Mouse (Mus musculus) stomach, postnatal 0 days (tissue): ENCODE data around the gene Tnik. TPM values are rescaled to one million over a fixed set of nuclear protein-coding genes. Genes with fewer than 3 reads are reported as not detected.

Experiments used
- ATAC-seq: fragments of 200-750 bp; cut with Nextera tagmentation; 2 replicates; pipeline ENCODE4 v1.8.0; 2017; ENCODE audit not compliant: low FRiP score, low TSS enrichment
- DNase-seq: peaks from one replicate; pipeline ENCODE4 v3.0.0-alpha.2; 2016; ENCODE audit warnings: low spot score
- H3K27ac ChIP-seq: fragments of 300-500 bp; sonication (generic); replicated peaks from 2 replicates; pipeline ENCODE4 v1.5.1; 2014; ENCODE audit warnings: mild to moderate bottlenecking, control low read depth
- H3K27me3 ChIP-seq: fragments of 300-500 bp; sonication (generic); 2 replicates; pipeline ENCODE4 v1.6.1; 2014; ENCODE audit warnings: low read length; ENCODE audit not compliant: control insufficient read depth, insufficient read depth
- H3K36me3 ChIP-seq: fragments of 300-500 bp; sonication (generic); 2 replicates; pipeline ENCODE4 v1.6.1; 2014; ENCODE audit warnings: low read length, mixed read lengths; ENCODE audit not compliant: control insufficient read depth, insufficient read depth
- H3K4me1 ChIP-seq: fragments of 300-500 bp; sonication (generic); replicated peaks from 2 replicates; pipeline ENCODE4 v1.6.1; 2014; ENCODE audit warnings: antibody characterized with exemption; ENCODE audit not compliant: control insufficient read depth, insufficient read depth
- H3K4me2 ChIP-seq: fragments of 300-500 bp; sonication (generic); replicated peaks from 2 replicates; pipeline ENCODE4 v1.6.1; 2014; ENCODE audit warnings: low read depth, mild to moderate bottlenecking, control low read depth, moderate library complexity
- H3K4me3 ChIP-seq: fragments of 300-500 bp; sonication (generic); 2 replicates; pipeline ENCODE4 v1.5.1; 2014; ENCODE audit warnings: low read depth, low read length, control low read depth
- H3K9ac ChIP-seq: fragments of 300-500 bp; sonication (generic); 2 replicates; pipeline ENCODE4 v1.6.1; 2014; ENCODE audit warnings: mild to moderate bottlenecking, low read length, control low read depth, mixed read lengths
- H3K9me3 ChIP-seq: fragments of 300-500 bp; sonication (generic); 2 replicates; pipeline ENCODE4 v1.6.1; 2016; ENCODE audit warnings: low read length; ENCODE audit not compliant: control insufficient read depth
- CTCF ChIP-seq: IDR thresholded peaks from 2 replicates; pipeline ENCODE4 v1.5.1; 2016; ENCODE audit warnings: antibody characterized with exemption, low read depth, mild to moderate bottlenecking, moderate library complexity
- EP300 ChIP-seq: optimal IDR thresholded peaks from 2 replicates; pipeline ENCODE3; 2016; ENCODE audit warnings: antibody characterized with exemption
- WGBS: fragments of 180-500 bp; shearing (Covaris S2); extraction: QIAGEN DNeasy Blood & Tissue Kit; methylation state at CpG from one replicate; pipeline ENCODE4 v1.1.7; 2014; 5-methylcytosine and 5-hydroxymethylcytosine counted together
- polyA plus RNA-seq: library from polyadenylated mRNA; unstranded; fragments of >200 nt; fragmentation: Nextera tagmentation; extraction: Ambion mirVana; gene quantifications from 2 replicates; pipeline ENCODE4 v1.2.1, GENCODE M21; 2015

Tnik gene
- polyA plus RNA-seq, 1 experiment from 2014 or later, result 4.6 TPM

- H3K4me2 ChIP-seq, result no peak overlapping the region
- no peak overlapping the region for H3K4me3 ChIP-seq
- TF ChIP-seq CTCF (no peak), EP300 (no peak)
- H3K4me1 ChIP-seq, result no peaks in the 10 kb centered on the region
- H3K9me3 ChIP-seq, result no peaks in the 10 kb centered on the region
- DNase-seq (no peak), ATAC-seq (no peak)
- no peaks in the 10 kb centered on the region for H3K36me3 ChIP-seq
- WGBS, result 81% methylated on average over 3 of the region's 3 CpGs
- H3K27me3 ChIP-seq, result no peaks in the 10 kb centered on the region
- H3K27ac ChIP-seq, result no peak overlapping the region
- H3K9ac ChIP-seq, result no peak overlapping the region
Observed at GRCm38 (mm10) chr3:28306852-28307251, 43.8 kb downstream of the Tnik start.

- DNase-seq (no peak), ATAC-seq (no peak)
- Histone ChIP-seq H3K4me2 (no peak overlapping the region), H3K27me3 (no peaks in the 10 kb centered on the region), H3K27ac (no peak overlapping the region), H3K4me3 (no peak overlapping the region), H3K36me3 (no peaks in the 10 kb centered on the region), H3K9me3 (no peaks in the 10 kb centered on the region), H3K4me1 (no peaks in the 10 kb centered on the region), H3K9ac (no peak overlapping the region)
- TF ChIP-seq EP300 (no peak), CTCF (no peak)
- WGBS, result 91% methylated on average over 2 of the region's 2 CpGs
Observed at GRCm38 (mm10) chr3:28314438-28314837, 51.4 kb downstream of the Tnik start.

DNA sequence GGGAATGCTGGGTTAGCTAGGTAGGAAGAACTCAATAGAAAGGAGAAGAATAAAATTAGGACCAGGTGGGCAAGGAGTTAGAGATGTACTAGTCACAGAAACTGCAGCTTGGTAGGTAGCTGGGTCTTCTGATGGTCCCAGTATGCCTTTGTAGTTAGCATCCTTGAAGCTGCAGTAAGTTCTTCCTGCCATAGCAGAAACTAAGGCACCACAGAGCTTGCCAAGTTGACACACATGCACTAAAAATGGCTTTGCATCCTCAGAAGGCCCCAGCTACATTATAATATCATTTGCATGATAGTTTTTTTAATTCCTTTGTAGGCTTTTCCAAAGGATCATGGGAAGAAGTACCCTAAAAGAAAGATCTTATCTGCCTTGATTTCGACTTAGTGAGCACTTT lies 54.3 kb downstream of the Tnik start:
- 75% methylated on average over 1 of the region's 1 CpGs for WGBS
- no peak overlapping the region for H3K4me3 ChIP-seq
- H3K27ac ChIP-seq, result no peak overlapping the region
- H3K9me3 ChIP-seq, result no peaks in the 10 kb centered on the region
- H3K4me2 ChIP-seq, result no peak overlapping the region
- H3K27me3 ChIP-seq, result no peaks in the 10 kb centered on the region
- TF ChIP-seq EP300, result no peak
- no peak for TF ChIP-seq CTCF
- H3K9ac ChIP-seq, result no peak overlapping the region
- ATAC-seq (no peak), DNase-seq (no peak)
- no peaks in the 10 kb centered on the region for H3K36me3 ChIP-seq
- no peaks in the 10 kb centered on the region for H3K4me1 ChIP-seq

DNA sequence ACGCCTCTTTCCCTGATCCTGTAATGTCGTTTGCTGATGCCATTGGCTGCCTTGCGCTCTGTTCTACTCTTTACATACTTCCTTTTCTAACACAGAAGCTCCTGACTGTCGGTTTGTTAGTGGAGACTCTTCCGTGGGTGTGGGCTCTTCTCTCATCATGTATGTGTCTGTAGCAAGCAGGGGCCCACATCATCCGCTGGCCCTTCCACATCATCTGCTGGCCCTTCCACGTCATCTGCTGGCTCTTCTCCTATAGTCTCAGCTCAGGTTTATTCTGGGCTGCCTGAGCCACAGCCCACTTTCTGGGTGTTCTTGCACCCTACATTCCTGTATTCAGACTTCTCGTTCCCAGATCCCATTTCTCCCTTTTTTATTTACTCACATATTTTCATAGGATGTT lies 58.6 kb downstream of the Tnik start:
- no peak for ATAC-seq
- Histone ChIP-seq H3K27ac (no peak overlapping the region), H3K4me1 (no peaks in the 10 kb centered on the region), H3K4me3 (no peak overlapping the region), H3K9ac (no peak overlapping the region), H3K27me3 (no peaks in the 10 kb centered on the region), H3K36me3 (no peaks in the 10 kb centered on the region), H3K4me2 (no peak overlapping the region), H3K9me3 (no peaks in the 10 kb centered on the region)
- no peak for DNase-seq
- 80% methylated on average over 8 of the region's 8 CpGs for WGBS
- TF ChIP-seq CTCF (no peak), EP300 (no peak)

GRCm38 (mm10) chr3:28325613-28326233 lies 62.7 kb downstream of the Tnik start:
- Histone ChIP-seq H3K27me3 (no peaks in the 10 kb centered on the region), H3K4me3 (no peak overlapping the region), H3K36me3 (no peaks in the 10 kb centered on the region), H3K4me1 (no peaks in the 10 kb centered on the region), H3K9ac (no peak overlapping the region), H3K27ac (no peak overlapping the region), H3K9me3 (no peaks in the 10 kb centered on the region), H3K4me2 (no peak overlapping the region)
- DNase-seq (no peak), ATAC-seq (no peak)
- no peak for TF ChIP-seq EP300
- WGBS, result 81% methylated on average over 8 of the region's 8 CpGs

GRCm38 (mm10) chr3:28332316-28332715 lies 69.3 kb downstream of the Tnik start:
- TF ChIP-seq EP300 (no peak), CTCF (no peak)
- no peak overlapping the region for H3K9ac ChIP-seq
- no peak overlapping the region for H3K27ac ChIP-seq
- H3K4me2 ChIP-seq, result no peak overlapping the region
- H3K27me3 ChIP-seq, result no peaks in the 10 kb centered on the region
- 67% methylated on average over 5 of the region's 5 CpGs for WGBS
- DNase-seq (no peak), ATAC-seq (no peak)
- no peaks in the 10 kb centered on the region for H3K9me3 ChIP-seq
- no peaks in the 10 kb centered on the region; the same call in 1 of the 2 replicates for H3K4me1 ChIP-seq
- H3K4me3 ChIP-seq, result no peak overlapping the region
- no peaks in the 10 kb centered on the region for H3K36me3 ChIP-seq
